Mouse (Mus musculus) heart, adult 18-20 months (tissue): ENCODE data around the gene Ifi206. TPM values are rescaled to one million over a fixed set of nuclear protein-coding genes. Genes with fewer than 3 reads are reported as not detected.

Experiments used
- DNase-seq, 2 experiments: peaks; one replicate each; pipeline ENCODE4 v3.0.0; 2021 to 2022; ENCODE audit warnings: mixed read lengths in 1 of 2
- microRNA-seq, 2 experiments: library from miRNA; unstranded; fragments of <30 nt; microRNA quantifications; one replicate each; pipeline ENCODE4 v1.2.0; 2022
- total RNA-seq, 2 experiments: library from RNA; stranded (reverse); gene quantifications; 2 replicates each; pipeline ENCODE4 v1.2.3; 2021

Ifi206 gene
- total RNA-seq, 2 experiments from 2014 or later: 0.17 to 0.93 TPM

DNA sequence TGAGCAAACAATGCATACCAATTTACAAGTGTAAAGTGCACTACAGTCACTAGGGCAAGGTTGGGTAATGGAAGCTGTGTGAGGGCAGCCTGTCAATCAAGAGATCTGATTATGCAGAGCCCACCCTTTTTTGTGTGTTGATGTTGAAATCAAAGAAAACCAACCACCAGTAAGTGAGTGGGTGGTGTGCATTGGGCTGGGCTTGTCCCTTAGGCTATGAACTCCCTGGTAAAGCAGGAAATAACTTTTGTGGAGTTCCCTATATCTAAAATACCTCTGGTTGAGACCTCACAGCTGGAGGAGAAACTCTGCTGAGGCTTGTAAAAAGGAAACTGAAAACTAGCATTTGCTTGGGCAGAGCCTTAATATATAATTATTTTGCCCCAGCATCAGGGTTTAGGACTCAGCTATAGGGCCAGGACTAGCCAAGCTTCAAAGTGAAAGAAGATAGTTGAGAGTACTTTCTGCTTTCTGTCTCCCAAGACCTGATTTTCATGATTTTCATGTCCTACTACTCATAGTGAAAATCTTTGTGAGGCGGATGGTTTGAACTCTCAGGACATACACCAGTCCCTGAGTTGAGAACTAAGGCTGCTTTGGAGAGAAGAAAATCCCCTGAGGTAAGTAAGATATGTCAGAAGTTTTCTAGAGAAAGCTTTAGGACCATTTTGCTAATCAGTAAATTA, 71.8 kb downstream of the Ifi206 start:
- peak in 1 of 2 experiments; percentile 38 for DNase-seq

DNA sequence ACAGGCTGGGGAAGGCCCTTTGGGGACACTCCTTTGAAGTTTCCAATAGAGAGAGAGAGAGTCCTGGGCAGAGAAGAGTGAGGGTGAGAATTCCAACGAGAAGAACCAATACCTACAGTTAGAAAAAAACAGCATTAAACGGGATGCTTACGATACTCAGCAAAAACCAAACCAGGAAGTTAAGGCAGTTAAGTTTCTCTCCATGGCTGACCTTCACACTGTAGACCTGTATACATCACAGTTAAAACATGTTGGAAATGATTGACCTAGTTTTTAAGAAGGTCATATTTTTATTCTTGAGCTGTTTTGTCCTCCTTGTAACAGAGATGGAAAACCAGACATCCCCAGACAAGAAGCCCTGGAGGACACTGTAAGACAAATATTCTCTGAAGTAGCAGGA, 72.3 kb downstream of the Ifi206 start:
- no peak for DNase-seq

Small RNAs within 50 kb of the gene (microRNA-seq; reads per million reads assigned to microRNA genes)
- 0 reads per million in 2 experiments for gene Gm44481

Other genes starting within 250 kb of the Ifi206 start
- gene Olfr418, start 225.0 kb downstream of the Ifi206 start, total RNA-seq: not detected
- gene Mptx2, start 213.3 kb downstream of the Ifi206 start, total RNA-seq: not detected
- 1 to 10 TPM in 1 of 2 experiments, under 1 TPM in 1; 0.30 to 1.0 TPM for gene Ackr1, start 157.3 kb downstream of the Ifi206 start, total RNA-seq
- 1 to 10 TPM; 1.2 to 1.6 TPM for gene Aim2, start 140.2 kb downstream of the Ifi206 start, total RNA-seq
- 1 to 10 TPM; 2.1 to 2.3 TPM for gene Cadm3, start 123.3 kb downstream of the Ifi206 start, total RNA-seq
- gene Ifi214, start 44.9 kb upstream of the Ifi206 start, total RNA-seq: under 1 TPM in 1 of 2 experiments, not detected in 1; 0.33 TPM
- under 1 TPM; 0.17 to 0.90 TPM for gene Ifi213, start 108.2 kb upstream of the Ifi206 start, total RNA-seq
- 1 to 10 TPM in 1 of 2 experiments, under 1 TPM in 1; 0.55 to 2.1 TPM for gene Ifi209, start 139.9 kb upstream of the Ifi206 start, total RNA-seq
- gene Ifi208, start 182.6 kb upstream of the Ifi206 start, total RNA-seq: 1 to 10 TPM in 1 of 2 experiments, under 1 TPM in 1; 0.77 to 1.6 TPM